Mouse (Mus musculus): ENCODE measurements around the gene Lrrc34. TPM values are rescaled to one million over a fixed set of nuclear protein-coding genes. Genes with fewer than 3 reads are reported as not detected.

Lrrc34 gene
- polyA plus RNA-seq, 1 experiment from 2014 or later = 2.2 TPM

DNA sequence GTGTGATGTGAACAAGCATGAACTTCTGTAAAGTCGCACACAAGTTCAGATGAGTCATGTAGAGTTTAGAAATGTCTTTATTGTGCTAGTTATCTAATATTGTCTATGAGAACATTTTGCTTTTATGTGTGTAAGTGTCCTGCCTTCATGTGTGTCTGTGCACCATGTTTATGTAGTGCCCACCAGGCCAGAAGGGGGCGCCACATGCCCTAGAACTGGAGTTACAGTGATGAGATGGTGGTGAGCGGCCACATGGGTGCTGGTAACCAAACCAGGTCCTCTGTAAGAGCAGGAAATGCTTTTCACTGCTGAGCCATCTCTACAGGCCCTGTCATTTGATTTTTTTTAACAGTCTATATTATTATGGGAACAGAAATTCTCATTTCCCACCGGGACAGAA is 12.0 kb downstream of the Lrrc34 start:
- no peak overlapping the region for H3K4me2 ChIP-seq
- no peak overlapping the region for H3K9ac ChIP-seq
- H3K4me3 ChIP-seq (replicated peaks) = no peak overlapping the region
- 82% methylated on average over 4 of the region's 4 CpGs for WGBS
- no peak for ATAC-seq (replicated peaks; ENCODE audit: low FRiP score)
- no peaks in the 10 kb centered on the region for H3K27me3 ChIP-seq
- no peaks in the 10 kb centered on the region for H3K9me3 ChIP-seq (replicated peaks)
- no peaks in the 10 kb centered on the region for H3K4me1 ChIP-seq
- H3K36me3 ChIP-seq = no peaks in the 10 kb centered on the region
- H3K27ac ChIP-seq = no peak overlapping the region

DNA sequence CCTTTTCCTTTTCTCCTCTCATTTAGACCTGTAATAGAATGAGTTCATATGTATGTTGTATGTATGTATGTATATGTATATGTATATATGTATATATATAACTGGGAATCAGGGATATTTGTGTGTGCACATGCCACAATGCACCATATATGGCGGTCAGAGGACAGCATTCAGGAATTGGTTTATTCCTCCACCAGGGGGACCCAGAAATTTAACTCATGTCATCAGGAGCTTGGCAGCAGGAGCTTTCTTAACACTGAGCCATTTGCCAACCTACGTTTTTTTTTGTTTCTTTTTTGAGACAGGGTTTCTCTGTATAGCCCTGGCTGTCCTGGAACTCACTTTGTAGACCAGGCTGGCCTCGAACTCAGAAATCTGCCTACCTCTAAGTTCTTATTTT is 14.0 kb downstream of the Lrrc34 start:
- ATAC-seq (replicated peaks; ENCODE audit: low FRiP score) = no peak
- 59% methylated on average over 3 of the region's 3 CpGs for WGBS
- H3K4me3 ChIP-seq (replicated peaks) = no peak overlapping the region
- H3K4me2 ChIP-seq = no peak overlapping the region
- H3K9ac ChIP-seq = no peak overlapping the region
- H3K27ac ChIP-seq = no peak overlapping the region
- H3K9me3 ChIP-seq (replicated peaks) = no peaks in the 10 kb centered on the region
- H3K27me3 ChIP-seq = no peaks in the 10 kb centered on the region
- no peaks in the 10 kb centered on the region for H3K4me1 ChIP-seq
- no peaks in the 10 kb centered on the region for H3K36me3 ChIP-seq

DNA sequence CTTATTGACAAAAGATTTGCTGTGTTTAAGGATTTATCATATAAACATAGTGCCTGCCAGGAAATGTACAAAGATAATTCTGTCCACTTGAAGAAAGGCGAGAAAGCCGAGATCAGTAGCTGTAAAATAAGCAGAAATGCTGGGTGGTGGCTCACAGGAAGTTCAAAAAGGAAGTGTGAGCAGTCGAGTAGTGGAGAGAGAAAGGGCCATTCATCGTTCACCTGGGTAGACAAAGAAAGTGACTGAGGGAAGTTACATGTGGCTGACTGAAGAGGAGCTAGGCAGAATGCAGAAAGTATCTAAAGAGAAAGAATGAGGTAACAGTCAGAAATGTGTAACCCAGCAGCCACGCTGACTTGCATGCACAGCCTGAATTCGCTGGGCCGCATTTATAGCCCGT is 27.5 kb downstream of the Lrrc34 start:
- H3K9ac ChIP-seq = no peak overlapping the region

DNA sequence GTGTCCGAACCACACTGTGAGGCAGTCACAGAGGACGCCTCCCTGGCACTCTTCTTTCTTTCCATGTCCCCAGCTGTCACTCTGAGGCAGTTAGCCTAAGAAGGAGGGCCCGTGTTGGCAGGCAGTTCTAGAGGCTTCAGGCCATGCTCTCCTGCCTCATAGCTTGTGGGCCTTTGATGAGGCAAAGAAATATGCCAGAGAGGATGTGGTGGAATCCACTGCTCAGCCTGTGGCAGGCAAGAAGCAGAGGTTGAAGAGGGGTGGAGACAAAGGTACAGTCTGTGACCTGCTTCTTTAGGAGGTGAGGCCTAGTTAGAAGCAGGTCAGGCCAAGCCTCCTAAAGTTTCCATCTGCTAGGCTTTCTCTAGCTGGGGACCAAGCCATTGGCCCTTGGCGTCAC is 36.7 kb downstream of the Lrrc34 start:
- 85% methylated on average over 4 of the region's 4 CpGs for WGBS

More for the DNA sequence above, 27.5 kb downstream of the Lrrc34 start:
- Histone ChIP-seq H3K4me3 (replicated peaks) (no peak overlapping the region), H3K27me3 (no peaks in the 10 kb centered on the region), H3K27ac (no peak overlapping the region), H3K9me3 (replicated peaks) (no peaks in the 10 kb centered on the region), H3K4me1 (no peaks in the 10 kb centered on the region), H3K4me2 (no peak overlapping the region), H3K36me3 (peaks cover 52% of the 10 kb centered on the region)
- WGBS = 67% methylated on average over 8 of the region's 8 CpGs
- ATAC-seq (replicated peaks; ENCODE audit: low FRiP score) = no peak

DNA sequence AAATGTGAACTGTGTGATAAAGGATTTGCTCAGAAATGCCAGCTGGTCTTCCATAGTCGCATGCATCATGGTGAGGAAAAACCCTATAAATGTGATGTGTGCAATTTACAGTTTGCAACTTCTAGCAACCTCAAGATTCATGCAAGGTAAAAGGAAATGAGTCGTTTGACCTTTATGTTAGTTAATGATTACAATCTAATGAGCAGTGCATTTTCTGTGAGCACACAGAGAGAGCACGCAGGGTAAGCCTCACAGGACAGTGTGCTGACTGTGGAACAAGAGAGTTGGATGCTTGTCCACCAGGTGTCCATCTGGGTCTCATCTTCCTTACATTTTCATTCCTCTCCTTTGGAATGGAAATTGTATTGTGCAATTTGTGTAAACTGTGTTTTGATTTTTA is 38.7 kb downstream of the Lrrc34 start:
- peaks cover 80% of the 10 kb centered on the region for H3K36me3 ChIP-seq
- H3K4me2 ChIP-seq = no peak overlapping the region
- no peak overlapping the region for H3K9ac ChIP-seq
- no peaks in the 10 kb centered on the region for H3K27me3 ChIP-seq
- H3K4me3 ChIP-seq (replicated peaks) = no peak overlapping the region
- WGBS = 78% methylated on average over 3 of the region's 3 CpGs
- H3K9me3 ChIP-seq (replicated peaks) = no peaks in the 10 kb centered on the region
- peaks cover 7% of the 10 kb centered on the region for H3K4me1 ChIP-seq
- peak overlapping the region; percentile 54; the same call in 1 of the 2 replicates for H3K27ac ChIP-seq
- no peak for ATAC-seq (replicated peaks; ENCODE audit: low FRiP score)

More for the DNA sequence above, 36.7 kb downstream of the Lrrc34 start:
- Histone ChIP-seq H3K4me3 (replicated peaks) (no peak overlapping the region), H3K4me2 (no peak overlapping the region), H3K9me3 (replicated peaks) (no peaks in the 10 kb centered on the region), H3K9ac (no peak overlapping the region), H3K27me3 (no peaks in the 10 kb centered on the region), H3K4me1 (peaks cover 4% of the 10 kb centered on the region), H3K27ac (no peak overlapping the region), H3K36me3 (peaks cover 81% of the 10 kb centered on the region)
- ATAC-seq (replicated peaks; ENCODE audit: low FRiP score) = no peak

DNA sequence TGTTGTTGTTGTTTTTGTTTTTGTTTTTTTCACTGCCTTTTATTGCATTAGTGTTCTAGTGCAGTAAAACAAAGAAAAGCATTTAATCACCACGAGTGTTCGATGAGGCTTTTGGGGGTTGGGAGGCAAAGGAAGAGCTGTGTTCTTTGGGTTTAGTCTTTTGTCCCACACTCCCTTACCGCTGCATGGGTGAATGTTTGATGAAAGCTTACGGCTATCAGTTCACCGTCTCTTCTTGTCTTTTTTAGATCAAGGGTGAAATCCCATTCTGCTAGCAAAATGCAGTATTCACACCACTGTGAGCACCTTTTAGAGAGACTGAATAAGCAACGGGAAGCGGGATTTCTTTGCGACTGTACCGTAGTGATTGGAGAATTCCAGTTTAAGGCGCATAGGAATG is 44.4 kb downstream of the Lrrc34 start:
- ATAC-seq (replicated peaks; ENCODE audit: low FRiP score) = no peak
- peak overlapping the region; percentile 81 for H3K9ac ChIP-seq
- peaks cover 34% of the 10 kb centered on the region for H3K36me3 ChIP-seq
- WGBS = 26% methylated on average over 10 of the region's 10 CpGs
- H3K4me3 ChIP-seq (replicated peaks) = peak overlapping the region; percentile 90
- H3K4me1 ChIP-seq = peaks cover 28% of the 10 kb centered on the region
- no peaks in the 10 kb centered on the region for H3K9me3 ChIP-seq (replicated peaks)
- H3K4me2 ChIP-seq = peak overlapping the region; percentile 96
- peaks cover 8% of the 10 kb centered on the region; the same call in 1 of the 2 replicates for H3K27me3 ChIP-seq
- H3K27ac ChIP-seq = peak overlapping the region; percentile 99

DNA sequence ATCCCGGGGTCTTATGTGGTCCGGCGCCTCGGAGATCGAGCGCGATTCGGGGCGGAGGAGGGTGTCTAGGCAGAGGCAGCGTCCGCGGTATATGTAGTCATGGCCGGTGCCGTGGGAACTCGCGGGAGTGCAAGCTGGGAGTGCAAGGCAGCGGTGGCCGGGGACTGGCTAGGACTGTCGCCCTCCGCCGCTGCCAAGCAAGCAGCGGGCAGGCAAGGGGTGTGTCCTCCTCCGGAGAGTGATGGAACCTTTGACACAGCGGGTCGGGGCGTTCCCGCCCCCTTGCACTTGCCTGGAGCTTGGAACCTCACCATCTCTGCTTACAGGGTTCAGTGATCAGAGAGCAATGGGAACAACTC is 45.0 kb downstream of the Lrrc34 start:
- Histone ChIP-seq H3K4me2 (peak overlapping the region; percentile 96), H3K27me3 (peaks cover 9% of the 10 kb centered on the region; the same call in 1 of the 2 replicates), H3K4me3 (replicated peaks) (peak overlapping the region; percentile 90), H3K9ac (peak overlapping the region; percentile 81), H3K27ac (peak overlapping the region; percentile 99), H3K36me3 (peaks cover 30% of the 10 kb centered on the region), H3K9me3 (replicated peaks) (no peaks in the 10 kb centered on the region), H3K4me1 (peaks cover 25% of the 10 kb centered on the region)
- under 1% methylated on average over 27 of the region's 27 CpGs for WGBS
- ATAC-seq (replicated peaks; ENCODE audit: low FRiP score) = peak; percentile 77

DNA sequence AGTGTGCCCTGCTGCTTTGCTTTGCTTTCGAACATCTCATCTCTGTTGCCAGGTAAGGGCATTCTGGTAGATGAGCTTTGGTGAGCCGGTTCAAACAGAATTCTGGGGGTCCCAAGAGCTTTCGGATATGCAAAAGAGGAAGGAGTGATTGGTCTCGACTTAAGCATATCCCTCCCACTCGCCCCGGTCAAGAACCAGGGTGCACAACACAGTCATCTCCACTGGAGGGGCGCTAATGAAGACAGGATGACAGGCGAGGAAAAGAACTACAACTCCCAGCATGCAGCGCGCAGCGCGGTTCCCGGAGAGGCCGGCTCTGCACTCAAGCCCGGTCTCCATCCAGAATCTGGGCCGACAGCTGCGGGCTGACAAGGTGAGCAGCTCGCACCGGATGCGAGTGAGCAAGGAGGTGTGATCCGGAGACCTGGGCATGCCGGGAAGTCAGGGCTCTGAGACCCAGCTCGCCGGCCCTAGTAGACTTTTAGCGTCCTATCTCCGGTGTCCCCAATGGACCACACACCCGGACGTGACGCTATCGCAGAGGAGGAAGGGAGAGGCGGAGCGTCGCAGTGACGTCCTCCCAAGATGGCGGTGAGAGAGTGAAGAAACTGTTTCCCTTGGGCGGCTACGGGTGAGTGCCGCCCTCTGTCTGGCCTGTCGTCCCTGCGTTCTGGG is 45.5 kb downstream of the Lrrc34 start, which contains the start of gene Mynn:
TSS of gene Mynn (plus strand) at position 1 of the 675 bp plus-strand sequence.
- peaks cover 9% of the 10 kb centered on the region; the same call in 1 of the 2 replicates for H3K27me3 ChIP-seq
- peaks cover 25% of the 10 kb centered on the region for H3K4me1 ChIP-seq
- peak within 1 kb of the TSS; percentile 81 for H3K9ac ChIP-seq
- H3K4me2 ChIP-seq = peak within 1 kb of the TSS; percentile 96
- H3K27ac ChIP-seq = peak within 1 kb of the TSS; percentile 99
- H3K4me3 ChIP-seq (replicated peaks) = peak within 1 kb of the TSS; percentile 90
- peaks cover 25% of the 10 kb centered on the region for H3K36me3 ChIP-seq
- peak; percentile 95 for ATAC-seq (replicated peaks; ENCODE audit: low FRiP score)
- no peaks in the 10 kb centered on the region for H3K9me3 ChIP-seq (replicated peaks)
- WGBS = under 1% methylated on average over 40 of the region's 40 CpGs

DNA sequence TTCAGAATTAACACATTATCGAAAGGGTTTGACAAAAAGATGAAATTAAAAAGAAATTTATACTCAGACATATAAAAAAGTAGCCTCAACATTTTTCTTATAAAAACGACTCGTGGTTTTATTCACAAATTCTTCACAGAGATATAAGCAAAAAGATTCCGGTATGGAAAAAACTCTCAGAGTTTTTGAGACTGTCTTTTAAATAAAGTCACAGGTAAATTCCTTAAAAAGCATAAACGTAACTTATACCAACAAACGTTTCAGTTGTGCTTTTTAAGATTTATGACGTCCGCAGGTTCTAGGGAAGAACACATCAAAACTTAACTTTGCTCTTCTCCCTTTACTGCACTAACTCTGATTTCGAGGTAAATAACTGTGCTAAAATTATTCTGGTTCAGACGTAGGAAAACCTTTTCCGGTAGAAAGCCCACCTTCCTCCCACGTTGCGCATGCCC is 46.0 kb downstream of the Lrrc34 start:
- Histone ChIP-seq H3K4me1 (peaks cover 25% of the 10 kb centered on the region), H3K36me3 (peaks cover 22% of the 10 kb centered on the region), H3K9ac (peak overlapping the region; percentile 81; the same call in 1 of the 2 replicates), H3K27me3 (peaks cover 9% of the 10 kb centered on the region; the same call in 1 of the 2 replicates), H3K9me3 (replicated peaks) (no peaks in the 10 kb centered on the region), H3K4me2 (peak overlapping the region; percentile 96), H3K27ac (peak overlapping the region; percentile 99), H3K4me3 (replicated peaks) (peak overlapping the region; percentile 90)
- no peak for ATAC-seq (replicated peaks; ENCODE audit: low FRiP score)
- WGBS = under 1% methylated on average over 13 of the region's 13 CpGs

DNA sequence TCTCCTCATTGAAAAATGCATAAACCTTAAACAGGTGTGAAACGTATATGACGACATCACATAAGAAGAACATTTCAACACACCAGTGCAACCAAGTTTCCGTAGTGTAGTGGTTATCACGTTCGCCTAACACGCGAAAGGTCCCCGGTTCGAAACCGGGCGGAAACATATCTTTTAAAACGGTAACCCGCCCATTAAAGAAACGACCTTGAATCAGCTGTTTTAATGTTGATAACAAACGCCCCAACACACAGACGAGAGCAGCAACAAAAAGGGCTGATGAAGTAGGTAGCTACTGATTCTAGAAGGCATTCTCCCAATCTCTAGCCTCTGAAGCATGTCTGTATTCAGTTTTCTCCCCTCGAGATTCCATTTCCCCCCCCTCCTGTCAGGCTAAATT is 46.5 kb downstream of the Lrrc34 start:
- H3K27ac ChIP-seq = peak overlapping the region; percentile 84
- H3K4me3 ChIP-seq (replicated peaks) = peak overlapping the region; percentile 90
- ATAC-seq (replicated peaks; ENCODE audit: low FRiP score) = peak; percentile 7; the same call in 1 of the 2 replicates
- peak overlapping the region; percentile 49 for H3K9ac ChIP-seq
- peaks cover 18% of the 10 kb centered on the region for H3K36me3 ChIP-seq
- peaks cover 26% of the 10 kb centered on the region for H3K4me1 ChIP-seq
- H3K27me3 ChIP-seq = peaks cover 9% of the 10 kb centered on the region; the same call in 1 of the 2 replicates
- H3K9me3 ChIP-seq (replicated peaks) = no peaks in the 10 kb centered on the region
- WGBS = 1% methylated on average over 17 of the region's 17 CpGs
- peak overlapping the region; percentile 96 for H3K4me2 ChIP-seq

DNA sequence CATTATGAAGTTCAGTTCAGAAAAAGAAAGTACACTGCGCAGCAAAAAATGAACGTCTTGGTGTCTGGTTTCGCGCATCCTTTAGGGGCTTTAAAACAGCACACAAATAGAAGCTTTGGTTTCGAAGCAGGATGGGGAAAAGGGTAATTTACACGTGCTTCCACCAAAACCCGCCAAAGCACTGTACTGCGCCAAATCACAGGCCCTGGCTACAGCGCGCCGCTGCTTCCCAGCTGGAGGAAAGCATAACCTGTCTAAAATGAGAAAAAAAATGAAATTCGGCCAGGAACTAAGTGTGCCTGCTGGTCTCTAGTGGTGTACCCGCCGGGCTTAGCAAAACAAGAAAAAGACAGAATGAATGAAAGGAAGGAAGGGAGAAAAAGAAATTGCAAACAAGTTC is 47.0 kb downstream of the Lrrc34 start:
- H3K27me3 ChIP-seq = peaks cover 9% of the 10 kb centered on the region; the same call in 1 of the 2 replicates
- peaks cover 14% of the 10 kb centered on the region for H3K36me3 ChIP-seq
- no peaks in the 10 kb centered on the region for H3K9me3 ChIP-seq (replicated peaks)
- peaks cover 30% of the 10 kb centered on the region for H3K4me1 ChIP-seq
- no peak for ATAC-seq (replicated peaks; ENCODE audit: low FRiP score)
- peak overlapping the region; percentile 90 for H3K4me3 ChIP-seq (replicated peaks)
- peak overlapping the region; percentile 96 for H3K4me2 ChIP-seq
- under 1% methylated on average over 14 of the region's 14 CpGs for WGBS
- H3K9ac ChIP-seq = peak overlapping the region; percentile 49
- peak overlapping the region; percentile 73 for H3K27ac ChIP-seq

DNA sequence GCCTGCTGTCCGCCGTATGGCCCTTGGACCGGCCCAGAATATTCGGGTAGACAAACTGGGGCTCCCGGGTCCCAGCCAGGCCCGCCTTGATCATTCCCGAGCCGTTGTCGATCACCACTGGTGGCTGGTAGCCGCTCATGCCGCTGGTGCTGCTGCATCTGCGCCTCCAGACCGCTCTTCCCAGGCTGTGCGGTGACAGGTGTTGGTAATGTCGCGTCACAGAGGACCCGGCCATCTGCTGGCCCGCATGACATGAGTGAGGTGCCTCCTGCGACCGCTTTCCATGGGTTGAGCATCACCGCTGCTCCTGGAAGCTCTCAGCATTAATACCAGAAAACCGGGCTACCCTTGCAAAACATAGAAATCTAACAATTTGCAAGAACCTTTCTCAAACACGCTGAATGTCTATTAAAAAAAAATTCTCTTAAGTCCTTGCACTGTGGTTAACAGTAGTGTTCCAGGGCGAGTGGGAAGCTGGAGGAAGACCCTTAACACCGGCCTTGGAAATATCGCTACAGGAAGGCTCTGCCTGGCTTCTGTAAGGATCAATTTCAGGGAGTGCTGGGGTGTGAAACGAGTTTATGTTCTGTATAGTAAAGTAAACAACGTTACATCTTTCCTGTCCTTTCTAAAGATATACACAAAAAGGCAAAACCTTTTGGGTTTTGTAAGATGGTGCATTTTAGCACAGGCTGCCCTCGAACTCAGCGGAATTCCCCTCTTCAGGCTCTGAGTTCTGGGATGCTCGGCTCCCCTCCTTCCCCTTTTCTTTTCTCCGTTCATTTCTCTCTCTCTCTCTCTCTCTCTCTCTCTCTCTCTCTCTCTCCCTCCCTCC is 47.7 kb downstream of the Lrrc34 start, which contains the start of gene Actrt3:
TSS of gene Actrt3 (minus strand) at position 229 of the 835 bp plus-strand sequence.
- H3K9me3 ChIP-seq (replicated peaks) = no peaks in the 10 kb centered on the region
- peak within 1 kb of the TSS; percentile 73 for H3K27ac ChIP-seq
- ATAC-seq (replicated peaks; ENCODE audit: low FRiP score) = no peak
- H3K27me3 ChIP-seq = peaks cover 9% of the 10 kb centered on the region; the same call in 1 of the 2 replicates
- peak within 1 kb of the TSS; percentile 90 for H3K4me3 ChIP-seq (replicated peaks)
- H3K4me1 ChIP-seq = peaks cover 32% of the 10 kb centered on the region
- peak within 1 kb of the TSS; percentile 56 for H3K9ac ChIP-seq
- H3K36me3 ChIP-seq = peaks cover 9% of the 10 kb centered on the region
- under 1% methylated on average over 32 of the region's 32 CpGs for whole genome bisulfite sequencing
- peak within 1 kb of the TSS; percentile 96 for H3K4me2 ChIP-seq
